Mouse (Mus musculus): ENCODE measurements at regions not wholly inside any gene's neighbourhood (a gene's known extent, or its start where the extent isn't known, plus 50 kb on each side); places are given as distances from the start of the nearest gene placed in this dataset.

DNA sequence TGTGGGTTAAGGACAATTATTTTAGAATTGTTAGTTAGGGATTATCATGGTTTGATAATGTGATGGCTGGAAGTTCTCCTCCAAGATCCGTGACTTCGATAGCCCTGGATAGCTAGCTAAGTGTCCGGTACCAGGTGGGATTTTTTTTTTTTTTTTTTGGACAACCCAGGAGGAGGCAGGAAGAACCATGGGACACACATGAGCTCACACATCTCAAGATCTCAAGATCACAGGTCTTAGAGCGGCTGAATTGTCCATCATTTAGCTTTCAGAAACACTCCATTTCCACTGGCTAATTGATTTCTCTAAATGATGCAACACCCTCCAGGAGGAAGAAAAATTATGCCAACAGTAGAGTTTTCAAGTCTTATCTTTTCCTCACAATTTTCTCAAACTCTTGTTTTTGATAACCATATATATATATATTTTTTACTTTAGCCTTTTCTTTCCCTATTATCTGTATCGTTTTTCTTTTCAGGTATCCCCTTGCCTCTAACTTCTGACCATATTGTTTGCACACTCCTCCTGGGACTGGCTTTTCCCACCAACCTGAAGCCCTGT is 54.5 kb upstream of the Ctnnb1 start:
- H3K27me3 ChIP-seq, result no peaks in the 10 kb centered on the region
- H3K4me2 ChIP-seq, result no peak overlapping the region
- no peaks in the 10 kb centered on the region for H3K9me3 ChIP-seq
- H3K4me1 ChIP-seq, result peaks cover 8% of the 10 kb centered on the region
- WGBS, result 93% methylated on average over 5 of the region's 5 CpGs
- H3K27ac ChIP-seq, result no peak overlapping the region
- no peak for ATAC-seq (ENCODE audit: borderline replicate concordance, extremely low read depth, low FRiP score, low TSS enrichment)
- no peaks in the 10 kb centered on the region for H3K36me3 ChIP-seq
- H3K4me3 ChIP-seq, result no peak overlapping the region
- H3K9ac ChIP-seq, result no peak overlapping the region

- H3K9ac ChIP-seq, result no peak overlapping the region
- H3K27ac ChIP-seq, result no peak overlapping the region
- no peaks in the 10 kb centered on the region for H3K9me3 ChIP-seq
- no peaks in the 10 kb centered on the region for H3K27me3 ChIP-seq
- H3K4me2 ChIP-seq, result no peak overlapping the region
- ATAC-seq (ENCODE audit: borderline replicate concordance, extremely low read depth, low FRiP score, low TSS enrichment), result no peak
- H3K36me3 ChIP-seq, result no peaks in the 10 kb centered on the region
- WGBS, result 87% methylated on average over 2 of the region's 2 CpGs
- H3K4me1 ChIP-seq, result peaks cover 8% of the 10 kb centered on the region; the same call in 1 of the 2 replicates
- H3K4me3 ChIP-seq, result no peak overlapping the region
Observed at GRCm38 (mm10) chr9:120877101-120877500, 51.9 kb upstream of the Ctnnb1 start.
